Mouse (Mus musculus) induced T-regulatory cell, adult 2 months (primary cell): Measurements from ENCODE around the gene Dlk2.
A peak's percentile ranks its signal among the peaks of the same experiment; 100 is the strongest.

Experiments used
- DNase-seq: peaks from one replicate; pipeline ENCODE4 v3.0.0-alpha.2; 2012; ENCODE audit warnings: low read depth

Dlk2 gene

DNA sequence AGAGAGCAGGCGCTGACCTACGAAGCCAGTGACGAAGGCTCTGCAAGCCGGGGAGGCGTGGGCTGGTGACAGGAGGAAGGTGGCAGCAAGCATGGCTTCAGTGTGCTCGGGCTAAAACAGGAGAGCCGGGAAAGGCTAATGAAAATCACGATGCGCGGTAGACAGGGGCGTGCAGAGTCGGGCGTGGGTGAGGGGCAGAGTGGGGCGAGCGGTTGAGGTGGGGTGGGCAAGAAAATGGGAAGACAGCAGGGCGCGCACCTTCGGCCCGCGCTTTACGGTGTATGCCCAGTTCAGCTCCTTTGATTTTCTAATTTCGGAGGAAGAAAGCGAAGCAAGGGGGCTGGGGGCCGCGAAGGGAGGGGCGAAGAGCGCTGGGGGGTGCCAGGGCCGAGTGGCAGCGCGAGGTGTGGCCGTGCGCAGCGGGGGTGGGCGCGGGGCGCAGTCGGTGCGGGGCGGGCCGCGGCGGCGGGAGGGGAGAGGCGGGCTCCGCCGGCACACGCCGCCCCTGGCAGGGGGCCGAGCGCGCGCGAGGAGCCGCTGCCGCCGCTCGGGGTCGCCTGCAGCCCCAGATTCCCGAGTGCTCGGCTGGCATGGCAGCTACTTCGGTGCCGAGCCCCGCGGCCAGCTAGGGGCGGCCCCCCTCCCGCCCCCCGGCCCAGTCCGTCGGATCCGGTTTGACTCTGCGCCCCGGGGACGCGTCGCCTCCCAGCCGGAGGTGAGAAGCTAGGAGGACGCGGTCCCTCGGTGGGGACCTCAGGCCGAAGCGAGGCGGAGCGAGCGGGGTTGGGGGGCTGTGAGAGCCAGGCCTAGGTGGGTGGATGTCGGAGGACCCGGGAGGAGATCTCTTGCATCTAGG lies at the start of gene Dlk2:
Gene Dlk2 (plus strand): TSS at position 58 of the 856 bp plus-strand sequence.
- peak; percentile 49 for DNase-seq

DNA sequence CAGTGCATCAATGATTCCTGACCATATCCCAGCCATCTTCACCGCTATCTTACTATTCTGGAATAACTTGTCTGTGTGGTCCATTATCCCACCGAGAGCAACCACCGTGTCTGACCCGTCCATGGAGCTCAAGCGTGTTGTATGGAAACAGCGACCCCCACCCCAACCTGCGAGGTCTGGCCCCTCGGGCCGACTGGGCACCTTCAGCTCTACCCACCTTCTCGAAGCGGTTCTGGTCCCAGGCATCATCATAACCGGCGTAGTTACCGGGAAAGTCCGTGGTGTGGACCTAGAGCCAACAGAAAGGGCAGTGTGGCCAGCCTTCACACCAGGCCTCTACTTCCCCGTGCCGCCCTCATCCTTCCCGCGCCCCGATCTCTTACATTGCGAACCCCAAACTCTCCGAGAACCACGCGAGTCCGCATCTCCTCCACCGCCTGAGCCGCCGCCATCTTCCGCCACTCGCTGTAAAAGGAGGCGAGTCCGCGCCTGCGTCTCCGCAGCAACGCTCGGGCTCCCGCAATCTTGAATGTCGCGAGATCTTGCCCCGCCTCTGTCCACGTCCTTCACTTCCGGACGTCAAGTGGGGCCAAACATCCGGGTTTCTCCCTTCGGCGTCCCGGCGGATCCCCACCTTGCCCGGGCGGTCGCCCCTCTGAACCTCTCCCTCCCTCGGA lies 49.6 kb upstream of the Dlk2 start, which contains the start of the genes Polr1c and Yipf3:
Gene Polr1c (minus strand): TSS at position 543 of the 677 bp plus-strand sequence.
Gene Yipf3 (plus strand): TSS at position 569 of the 677 bp plus-strand sequence.
- peak; percentile 96 for DNase-seq

DNA sequence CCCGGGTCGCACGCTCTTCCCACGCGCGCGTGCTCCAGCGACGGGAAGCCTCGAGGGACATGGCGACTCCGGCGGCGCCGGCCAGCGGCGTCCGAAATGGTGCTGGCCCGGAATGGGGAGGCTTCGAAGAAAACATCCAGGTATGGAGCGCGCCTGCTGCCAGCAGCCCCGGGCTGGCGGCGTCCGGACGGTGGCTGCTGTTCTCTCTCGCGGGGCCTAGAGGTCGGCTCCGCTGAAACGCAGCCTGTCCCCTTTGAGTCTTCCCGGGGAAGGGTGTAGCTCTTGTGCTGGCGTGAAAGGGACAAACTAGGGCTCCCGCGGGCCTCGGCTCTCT lies 49.1 kb upstream of the Dlk2 start:
- DNase-seq: no peak

DNA sequence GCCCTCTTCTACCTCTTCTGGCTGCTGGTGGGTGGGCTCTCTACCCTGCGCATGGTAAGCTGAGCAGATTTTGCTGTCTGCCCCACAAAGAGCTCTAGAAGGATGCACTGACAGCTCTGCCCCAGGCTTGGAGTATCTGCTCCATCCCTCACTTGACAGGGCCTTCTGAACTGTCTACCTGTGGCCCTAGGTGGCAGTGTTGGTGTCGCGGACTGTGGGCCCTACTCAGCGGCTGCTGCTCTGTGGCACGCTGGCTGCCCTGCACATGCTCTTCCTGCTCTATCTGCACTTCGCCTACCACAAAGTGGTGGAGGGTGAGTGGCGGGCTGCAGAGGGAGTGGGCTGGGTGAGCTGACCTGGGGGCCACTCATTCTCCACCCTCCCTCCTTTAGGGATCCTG lies 46.0 kb upstream of the Dlk2 start:
- peak; percentile 49 for DNase-seq

DNA sequence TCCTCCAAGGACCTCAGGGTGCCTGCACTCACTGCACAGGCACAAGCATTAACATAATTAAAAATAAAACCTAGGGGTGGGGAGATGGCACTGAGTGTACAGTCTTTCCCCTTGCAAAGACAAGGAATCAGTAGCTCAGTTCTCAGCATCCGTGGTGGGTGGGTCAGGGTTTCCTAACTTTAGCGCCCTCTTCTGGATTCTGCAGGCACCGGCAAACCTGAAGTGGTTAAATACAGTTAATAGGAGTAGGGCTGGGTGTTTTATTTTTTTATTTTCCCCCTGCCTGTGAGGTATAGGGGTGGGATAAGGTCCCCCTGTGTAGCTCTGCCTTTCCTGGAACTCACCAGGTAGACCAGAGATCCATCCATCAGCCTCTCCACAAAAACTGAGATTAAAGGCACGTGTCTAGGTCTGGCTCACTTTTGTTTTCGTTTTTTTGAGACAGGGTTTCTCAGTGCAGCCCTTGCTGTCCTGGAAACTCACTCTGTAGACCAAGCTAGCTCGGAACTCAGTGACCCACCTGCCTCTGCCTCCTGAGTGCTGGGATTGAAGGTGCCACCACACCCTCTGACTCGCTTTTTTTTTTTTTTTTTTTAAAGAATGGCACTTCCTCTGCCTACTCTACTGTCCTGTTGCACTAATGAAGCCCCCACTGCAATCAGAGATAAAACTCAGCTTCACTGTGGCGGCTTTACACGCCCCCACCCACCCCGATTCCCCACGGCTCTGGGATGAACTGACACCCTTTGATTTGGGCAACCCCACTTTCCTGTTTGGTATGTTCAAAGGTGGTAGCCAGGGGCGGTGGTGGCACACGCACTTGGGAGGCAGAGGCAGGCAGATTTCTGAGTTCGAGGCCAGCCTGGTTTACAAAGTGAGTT lies 44.4 kb upstream of the Dlk2 start:
- DNase-seq: peak; percentile 82

DNA sequence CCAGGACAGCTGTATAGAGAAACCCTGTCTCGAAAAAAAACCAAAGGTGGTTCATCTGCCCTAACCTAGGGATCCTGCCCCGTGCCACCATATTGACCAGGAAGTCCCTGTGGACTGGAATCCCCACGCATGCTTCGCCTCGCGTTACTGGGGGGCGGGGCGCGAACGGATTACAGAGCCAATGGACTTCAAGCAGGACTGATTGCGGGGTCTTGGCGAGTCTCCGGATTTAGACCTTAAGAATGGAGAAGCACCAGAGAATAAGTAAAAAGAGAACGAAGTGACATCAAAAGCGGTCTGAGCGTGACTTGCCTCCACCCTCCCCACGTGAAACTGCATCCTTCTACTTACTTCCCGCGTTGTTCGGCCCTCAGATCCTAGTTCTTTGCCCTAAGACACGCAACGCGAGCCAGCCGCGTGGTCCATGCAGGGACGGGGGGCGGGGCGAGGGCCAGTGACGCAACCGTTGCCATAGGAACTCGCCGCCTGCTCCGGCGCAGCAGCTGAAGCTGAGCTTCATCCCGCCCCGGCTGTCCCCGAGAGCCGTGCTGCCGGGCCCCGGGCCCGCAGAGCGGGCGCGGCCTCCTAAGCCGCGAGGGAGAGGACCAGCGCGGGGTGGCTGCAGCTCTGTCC lies 43.7 kb upstream of the Dlk2 start, which contains the start of gene Lrrc73:
Gene Lrrc73 (plus strand): TSS at position 80 of the 633 bp plus-strand sequence.
- peak; percentile 93 for DNase-seq

DNA sequence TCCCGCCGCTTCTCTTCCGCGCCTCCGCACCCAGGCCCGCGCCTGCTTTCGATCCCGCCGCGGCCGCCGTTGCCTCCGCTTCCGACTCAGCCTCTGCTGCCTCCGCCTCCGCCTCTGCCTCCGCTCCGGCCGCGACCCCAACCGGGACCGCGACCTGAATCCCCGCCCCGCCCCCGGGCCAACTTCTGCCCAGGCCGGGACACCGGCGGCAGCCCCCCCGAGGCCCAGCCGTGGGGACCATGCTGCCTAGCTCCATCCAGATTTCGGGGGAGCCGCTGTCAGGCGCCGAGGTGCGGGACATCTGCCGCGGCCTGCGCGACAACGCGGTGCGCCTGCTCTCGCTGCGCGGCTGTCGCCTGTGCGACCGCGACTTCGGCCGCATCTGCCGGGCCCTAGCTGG lies 43.1 kb upstream of the Dlk2 start:
- no peak for DNase-seq

DNA sequence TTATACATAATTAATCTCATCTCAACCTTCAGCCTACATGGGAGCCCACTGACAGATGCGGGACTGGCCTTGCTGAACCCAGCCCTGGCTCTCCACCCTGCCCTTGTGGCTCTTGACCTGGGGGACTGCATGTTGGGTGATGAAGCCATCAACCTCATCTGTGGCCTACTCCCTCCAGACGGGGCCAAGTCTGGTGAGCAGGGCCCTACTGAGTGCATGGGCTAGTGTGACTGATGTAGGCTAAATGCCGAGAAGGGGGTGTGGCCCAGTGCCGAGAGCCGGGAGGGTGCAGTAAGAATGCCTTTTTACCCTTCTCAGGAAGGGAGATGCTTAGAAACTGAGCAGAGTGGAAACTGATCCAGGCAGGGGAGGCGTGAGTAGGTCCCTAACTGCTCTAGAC lies 42.1 kb upstream of the Dlk2 start:
- DNase-seq: peak; percentile 24

DNA sequence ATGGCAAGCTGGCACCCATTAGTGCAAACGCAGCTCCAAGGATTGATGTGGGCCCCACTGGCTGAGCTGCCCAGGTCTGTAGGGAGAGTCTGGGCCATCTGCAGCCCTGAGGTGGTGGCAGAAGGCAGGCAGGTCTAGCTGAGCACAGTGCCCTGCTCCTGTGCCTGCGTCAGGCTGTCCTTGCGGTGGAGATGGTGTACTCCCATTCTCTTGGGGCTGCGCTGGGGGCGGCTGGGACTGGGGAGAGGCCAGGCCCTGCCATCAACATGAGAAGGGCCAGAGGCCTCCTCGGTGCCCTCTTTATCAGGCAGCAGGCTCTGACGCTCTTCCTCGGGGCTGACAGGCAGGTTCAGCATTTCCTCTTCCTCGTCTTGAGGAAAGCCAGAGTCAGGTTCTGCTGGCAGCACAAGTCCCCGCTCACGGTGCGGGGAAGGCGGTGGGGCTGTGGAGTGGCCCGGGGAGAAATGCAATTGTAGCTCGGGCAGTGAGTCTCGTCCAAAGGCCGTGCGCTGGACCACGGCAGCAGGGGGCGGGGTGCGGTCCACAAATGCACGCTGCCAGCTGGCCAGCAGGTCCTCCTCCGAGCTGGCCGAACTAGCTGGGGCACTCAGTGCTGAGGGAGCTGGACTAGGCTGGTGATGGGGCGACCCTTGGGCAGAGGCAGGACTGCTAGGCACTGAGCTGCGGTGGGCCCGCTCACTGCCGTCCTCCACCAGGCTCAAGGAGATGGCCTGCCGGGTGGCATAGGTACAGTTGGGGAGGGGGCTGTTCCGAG lies 38.8 kb upstream of the Dlk2 start:
- DNase-seq: no peak

DNA sequence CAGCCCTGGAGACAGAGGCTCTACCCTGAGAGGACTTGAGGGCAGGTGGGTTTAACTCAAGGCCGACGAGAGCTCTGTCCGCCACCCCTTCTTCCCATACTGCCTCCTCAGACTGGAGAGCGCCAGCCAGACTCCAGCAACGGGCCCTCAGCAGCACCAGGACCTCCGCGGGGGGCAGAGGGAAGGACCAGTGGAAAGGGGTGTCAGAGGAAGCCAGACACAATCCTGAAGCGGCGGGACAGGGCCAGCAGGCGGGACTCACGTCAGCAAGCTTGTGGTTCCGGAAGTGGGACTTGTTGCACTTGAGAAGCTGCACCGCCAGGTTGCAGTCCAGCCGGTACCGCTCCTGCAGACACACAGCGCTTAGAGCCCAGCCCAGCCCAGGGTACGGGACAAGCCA lies 37.5 kb upstream of the Dlk2 start:
- no peak for DNase-seq

DNA sequence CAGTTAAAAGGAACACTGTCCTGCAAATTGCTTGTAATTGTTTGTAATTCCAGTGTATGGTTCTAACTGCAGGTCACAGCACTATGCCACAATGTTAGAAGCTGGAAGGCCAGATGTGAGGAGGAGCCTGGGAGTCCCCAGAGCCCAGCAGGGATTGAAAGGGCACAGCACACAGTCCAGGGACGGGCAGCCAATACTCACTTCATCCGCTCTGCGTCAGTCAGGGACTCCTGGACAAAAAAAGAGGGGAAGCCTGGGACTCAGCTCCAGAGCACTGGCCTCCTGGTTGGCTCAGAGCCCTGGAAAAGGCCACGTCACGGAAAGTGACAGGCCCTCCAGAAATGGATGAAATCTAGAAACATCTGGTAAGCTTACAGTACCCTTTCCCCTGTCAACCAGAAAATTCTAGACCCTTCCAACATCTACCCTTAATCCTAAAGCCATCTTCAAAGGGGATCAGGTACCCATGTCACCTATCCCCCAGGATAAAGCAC lies 35.0 kb upstream of the Dlk2 start:
- no peak for DNase-seq

DNA sequence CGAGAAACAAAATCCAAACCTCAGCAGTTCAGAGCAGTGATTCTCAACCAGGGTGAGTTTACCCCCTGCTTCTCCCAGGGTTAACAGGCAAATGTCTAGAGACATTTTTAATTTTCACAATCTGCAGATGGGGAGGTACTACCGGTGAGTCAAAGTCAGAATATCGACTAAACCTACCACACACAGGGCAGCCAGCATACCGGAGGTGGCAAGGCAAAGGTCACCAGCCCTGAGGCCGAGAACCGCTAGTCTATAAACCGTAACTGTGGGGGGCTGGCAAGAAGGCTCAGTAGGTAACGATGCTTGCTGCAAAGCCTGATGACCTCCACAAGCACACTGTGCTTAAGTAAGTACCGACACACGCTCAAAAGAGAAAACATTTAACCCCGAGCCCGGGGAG lies 31.7 kb upstream of the Dlk2 start:
- DNase-seq: no peak

DNA sequence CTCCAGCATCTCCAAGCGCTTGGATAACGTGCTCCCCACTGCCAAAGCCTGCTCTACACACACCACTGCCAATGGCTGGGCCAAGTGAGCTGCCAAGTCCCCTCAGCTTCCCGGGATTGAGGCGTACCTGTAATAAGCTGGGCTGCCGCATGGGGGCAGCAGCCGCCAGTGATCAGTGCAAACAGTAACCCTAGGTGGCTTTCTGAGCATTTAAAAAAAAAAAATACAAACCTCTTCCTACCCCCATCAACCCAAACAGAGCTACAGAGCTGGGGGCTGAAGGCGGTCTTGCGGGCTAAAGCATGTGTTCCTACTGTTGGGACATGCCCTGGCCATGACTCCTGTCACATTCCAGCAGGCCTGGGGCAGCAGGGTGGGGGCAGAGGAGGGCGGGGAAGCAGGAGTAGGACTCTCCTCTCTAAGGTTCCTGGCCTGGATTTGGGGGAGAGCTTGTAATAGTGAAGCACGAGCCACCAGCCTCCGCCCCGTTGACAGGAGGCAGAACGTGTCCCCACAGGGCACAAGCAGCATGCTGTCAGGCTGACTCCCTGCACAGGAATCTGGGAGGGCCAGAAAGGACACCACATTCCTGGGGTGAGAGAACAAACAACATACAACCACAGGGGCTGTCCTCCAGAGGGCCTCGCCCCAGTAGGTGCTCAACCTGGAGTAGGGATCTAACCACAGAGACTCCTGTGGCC lies 31.2 kb upstream of the Dlk2 start:
- peak; percentile 80 for DNase-seq

DNA sequence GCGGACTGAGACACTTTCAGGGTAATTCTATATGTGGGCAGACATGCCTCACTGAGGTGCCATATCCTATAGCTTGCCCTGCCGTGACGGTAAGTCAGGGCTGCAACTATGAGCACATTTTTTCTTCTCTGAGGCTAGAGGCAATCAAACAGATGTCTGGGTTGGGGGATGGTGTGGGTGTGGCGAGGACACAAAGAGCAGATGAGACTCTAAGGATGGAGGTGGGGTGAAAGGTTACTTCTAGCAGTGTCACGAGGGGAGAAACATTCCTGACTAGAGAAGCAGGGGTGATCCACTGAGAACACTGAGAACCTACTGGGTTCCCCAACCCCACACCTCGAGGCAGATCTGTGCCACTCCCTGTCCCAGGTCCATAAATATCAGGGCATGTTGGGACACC lies 30.2 kb upstream of the Dlk2 start:
- DNase-seq: no peak

DNA sequence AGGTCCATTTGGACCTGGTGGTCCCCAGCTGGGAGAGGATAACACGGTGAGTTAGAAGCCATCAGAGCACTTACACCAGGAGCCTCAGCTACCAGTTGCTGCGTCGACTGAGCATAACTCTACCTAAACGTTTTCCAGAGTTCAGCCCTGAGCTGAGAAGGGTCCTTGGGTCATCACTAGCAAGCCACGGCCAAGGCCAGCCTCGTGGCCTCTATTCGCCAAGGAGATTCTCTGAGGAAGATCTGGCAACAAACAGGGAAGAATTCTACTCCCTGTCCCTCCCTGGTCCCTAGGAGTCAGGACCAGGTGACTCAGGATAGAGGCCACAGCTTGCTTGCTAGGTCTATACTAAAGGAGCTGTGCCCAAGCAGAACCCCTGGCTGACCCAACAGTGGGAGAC lies 29.7 kb upstream of the Dlk2 start:
- no peak for DNase-seq

DNA sequence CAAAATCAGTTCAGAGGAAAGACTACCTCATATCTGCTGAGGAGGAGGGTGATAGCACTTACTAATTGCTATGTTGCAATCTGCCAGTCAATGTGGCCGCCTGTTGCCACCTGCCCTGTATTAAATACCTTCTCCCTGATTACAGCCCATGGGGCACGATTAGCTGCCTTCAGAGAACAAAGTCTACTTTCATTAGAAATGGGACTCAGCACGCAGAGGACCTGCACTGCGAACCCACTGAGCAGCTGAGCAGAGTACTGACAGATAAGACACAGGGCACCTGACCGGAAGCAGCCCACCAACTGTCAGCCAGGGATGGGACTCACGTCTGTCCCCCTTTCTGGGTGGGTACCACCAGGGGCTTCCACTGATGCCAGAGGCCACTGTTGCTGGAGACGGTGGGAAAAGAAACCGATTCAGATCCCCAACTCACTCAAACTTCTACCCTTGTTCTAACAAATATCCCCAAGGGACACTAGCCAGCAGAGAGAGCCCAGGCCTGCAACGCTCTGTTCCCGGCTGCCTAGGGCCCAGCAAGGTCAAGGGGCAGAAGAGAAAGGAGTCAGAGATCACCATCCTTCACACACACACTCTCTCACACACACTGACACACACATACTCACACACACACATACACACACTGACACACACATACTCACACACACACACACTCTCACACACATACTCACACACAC lies 29.0 kb upstream of the Dlk2 start:
- no peak for DNase-seq

DNA sequence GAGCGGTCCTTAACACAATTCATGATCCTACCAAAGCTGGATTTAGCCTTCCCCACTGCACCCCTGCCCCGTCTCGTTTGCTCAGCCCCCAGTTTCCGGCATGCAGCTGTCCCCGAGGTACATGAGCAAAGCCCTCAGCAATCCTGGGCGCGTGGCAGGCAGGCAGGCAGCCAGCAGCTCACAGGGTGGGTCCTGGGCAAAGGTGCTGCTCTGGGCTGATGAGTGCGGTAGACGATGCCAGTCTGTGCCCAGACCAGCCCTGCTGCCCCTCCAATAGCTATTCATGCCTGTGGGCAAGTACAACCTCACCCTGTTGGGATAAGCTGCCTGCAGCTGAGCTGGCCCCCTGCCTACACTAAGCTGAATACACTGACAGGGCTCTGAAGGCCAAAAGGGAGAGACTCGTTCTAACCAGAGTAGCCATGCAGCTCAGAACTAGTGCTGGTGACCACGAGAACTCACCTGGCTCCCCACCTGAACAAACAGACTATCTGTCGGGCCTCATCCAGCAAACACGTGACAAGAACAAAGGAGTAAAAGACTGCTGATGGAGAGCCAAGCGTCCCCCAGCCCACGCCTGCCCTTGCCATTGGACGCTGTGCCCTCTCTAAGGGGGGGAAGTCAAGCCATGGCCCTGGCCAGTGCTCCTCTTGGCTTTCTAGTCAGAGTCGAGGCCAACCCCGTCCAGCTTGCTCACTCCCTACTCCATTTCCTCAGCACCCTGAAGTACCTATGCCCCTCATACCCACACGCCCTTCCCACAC lies 27.3 kb upstream of the Dlk2 start:
- DNase-seq: no peak

DNA sequence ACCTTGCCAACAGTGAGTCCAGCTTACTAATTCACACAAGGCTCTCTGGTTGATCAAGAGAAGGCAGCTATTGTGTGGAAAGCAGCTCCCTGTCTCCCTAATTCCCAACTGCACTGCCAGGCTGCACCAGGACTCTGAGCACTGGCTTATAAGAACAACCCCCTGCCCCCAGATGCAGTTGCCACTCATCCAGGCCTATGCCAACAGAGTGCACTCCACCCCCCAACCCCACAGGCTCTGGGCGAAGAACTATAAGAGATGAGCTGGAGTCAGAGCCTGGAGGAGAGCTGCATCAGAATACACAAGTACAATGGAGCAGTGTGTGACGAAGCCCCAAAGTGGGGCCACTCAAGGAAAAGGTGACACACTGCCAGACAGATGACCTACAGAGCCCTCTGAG lies 25.2 kb upstream of the Dlk2 start:
- DNase-seq: no peak

DNA sequence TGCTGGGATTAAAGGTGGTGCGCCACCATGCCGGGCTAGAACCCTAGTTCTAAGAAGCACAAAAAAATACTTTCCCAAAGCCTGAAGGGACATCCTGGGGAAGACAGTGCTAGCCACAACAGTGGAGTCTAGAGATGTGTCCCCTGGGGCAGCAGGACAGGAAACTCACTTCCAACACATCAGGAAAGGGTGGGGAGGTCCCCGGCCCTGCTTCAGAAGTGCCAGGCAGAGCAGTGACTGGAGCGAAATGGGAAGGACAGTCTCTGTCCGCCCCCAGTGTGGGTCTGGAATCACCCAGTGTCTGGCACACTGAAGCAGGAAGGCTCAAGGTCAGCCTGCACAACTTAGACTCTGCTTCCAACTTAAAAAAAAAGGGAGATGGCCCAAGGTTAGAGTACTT lies 24.5 kb upstream of the Dlk2 start:
- no peak for DNase-seq
